Mouse (Mus musculus) megakaryocyte, embryonic 14.5 days (primary cell): ENCODE measurements at regions not wholly inside any gene's neighbourhood (a gene's known extent, or its start where the extent isn't known, plus 50 kb on each side); places are given as distances from the start of the nearest gene placed in this dataset.

ENCODE experiments used
- FLI1 ChIP-seq: IDR thresholded peaks from 2 replicates; pipeline ENCODE4 v1.6.1; 2012; ENCODE audit warnings: low read length, inconsistent platforms, mixed read lengths
- GATA1 ChIP-seq: IDR thresholded peaks from 3 replicates; pipeline ENCODE4 v1.6.1; 2012; ENCODE audit warnings: mixed read lengths, low read length, inconsistent platforms, borderline replicate concordance

GRCm38 (mm10) chr14:24772129-24772528, 285.2 kb downstream of the Rps24 start:
- TF ChIP-seq GATA1 (no peak), FLI1 (no peak)
